Mouse (Mus musculus) CH12.LX (cell line): ENCODE data around the gene Zfr2. TPM values are rescaled to one million over a fixed set of nuclear protein-coding genes. Genes with fewer than 3 reads are reported as not detected.

Source experiments
- DNase-seq: peaks from one replicate; pipeline ENCODE4 v3.0.0-alpha.2; 2013; ENCODE audit errors: extremely low read depth
- H3K27ac ChIP-seq: 2 replicates; pipeline ENCODE4 v1.5.1; 2012; ENCODE audit warnings: low read depth, mild to moderate bottlenecking, control low read depth, moderate library complexity; ENCODE audit not compliant: insufficient read depth
- H3K27me3 ChIP-seq: replicated peaks from 2 replicates; pipeline ENCODE3; 2012; ENCODE audit warnings: inconsistent platforms
- H3K36me3 ChIP-seq, 2 experiments: replicated peaks in 1 of 2; 2 replicates each; pipeline versions ENCODE3 to v1.6.1; 2012; ENCODE audit warnings: inconsistent platforms in 1 of 2, low read length in 1 of 2, mild to moderate bottlenecking in 1 of 2, mixed read lengths in 1 of 2, moderate library complexity in 1 of 2; ENCODE audit not compliant: control insufficient read depth in 1 of 2, insufficient read depth in 1 of 2
- H3K4me1 ChIP-seq, 2 experiments: 2 replicates each; pipeline ENCODE4 v1.6.1; 2012; ENCODE audit warnings: inconsistent platforms in 1 of 2, moderate library complexity in 1 of 2; ENCODE audit not compliant: insufficient read depth in 2 of 2, control insufficient read depth in 1 of 2
- H3K4me2 ChIP-seq: 2 replicates; pipeline ENCODE4 v1.6.1; 2012; ENCODE audit warnings: low read depth, mild to moderate bottlenecking, control low read depth; ENCODE audit not compliant: poor library complexity, insufficient read depth, severe bottlenecking
- H3K4me3 ChIP-seq, 3 experiments: fragments of 150-350 bp in 1 of 3; sonication (generic) in 1 of 3; replicated peaks in 1 of 3; 2 replicates each; pipeline versions ENCODE3 to v1.5.1; 2011 to 2012; ENCODE audit warnings: low read depth in 2 of 3, low read length in 2 of 3, mild to moderate bottlenecking in 2 of 3, moderate library complexity in 2 of 3, control low read depth in 1 of 3, improper control_type of control experiment in 1 of 3, inconsistent platforms in 1 of 3, mixed read lengths in 1 of 3; ENCODE audit not compliant: poor library complexity in 1 of 3
- H3K79me2 ChIP-seq: replicated peaks from 2 replicates; pipeline ENCODE4 v1.6.1; 2012; ENCODE audit warnings: mild to moderate bottlenecking, moderate library complexity; ENCODE audit not compliant: control insufficient read depth, poor library complexity, insufficient read depth, severe bottlenecking; ENCODE audit errors: extremely low read depth
- H3K9ac ChIP-seq: 2 replicates; pipeline ENCODE4 v1.6.1; 2012; ENCODE audit warnings: low read depth, mild to moderate bottlenecking, control low read depth, moderate library complexity; ENCODE audit not compliant: insufficient read depth
- H3K9me3 ChIP-seq: replicated peaks from 2 replicates; pipeline ENCODE3; 2012; ENCODE audit warnings: low read length, inconsistent platforms, mixed read lengths
- BHLHE40 ChIP-seq: IDR thresholded peaks from 2 replicates; pipeline ENCODE4 v1.6.1; 2011; ENCODE audit warnings: mild to moderate bottlenecking, low read depth, low read length, improper control_type of control experiment
- CHD2 ChIP-seq: IDR thresholded peaks from 2 replicates; pipeline ENCODE4 v1.6.1; 2011; ENCODE audit warnings: low read length, improper control_type of control experiment
- CTCF ChIP-seq, 2 experiments: IDR thresholded peaks in 1 of 2; conservative IDR thresholded peaks in 1 of 2; 2 replicates each; pipeline ENCODE4 v1.5.1; 2011 to 2012; ENCODE audit warnings: low read depth in 2 of 2, low read length in 2 of 2, improper control_type of control experiment in 1 of 2, inconsistent platforms in 1 of 2, mild to moderate bottlenecking in 1 of 2, moderate library complexity in 1 of 2
- EP300 ChIP-seq: IDR thresholded peaks from 2 replicates; pipeline ENCODE4 v1.6.1; 2011; ENCODE audit warnings: low read length, improper control_type of control experiment
- IRF4 ChIP-seq: IDR thresholded peaks from 2 replicates; pipeline ENCODE4 v1.6.1; 2014; ENCODE audit warnings: low read depth, mild to moderate bottlenecking, inconsistent platforms, low read length, improper control_type of control experiment
- JUND ChIP-seq: conservative IDR thresholded peaks from 2 replicates; pipeline ENCODE4 v1.6.1; 2011; ENCODE audit warnings: low read depth, low read length, improper control_type of control experiment
- KAT2A ChIP-seq: IDR thresholded peaks from 2 replicates; pipeline ENCODE4 v1.6.1; 2012; ENCODE audit warnings: low read length, improper control_type of control experiment, inconsistent platforms; ENCODE audit not compliant: insufficient replicate concordance
- MAFK ChIP-seq: IDR thresholded peaks from 2 replicates; pipeline ENCODE4 v1.6.1; 2011; ENCODE audit warnings: low read length, improper control_type of control experiment; ENCODE audit not compliant: insufficient replicate concordance
- MAX ChIP-seq: IDR thresholded peaks from 2 replicates; pipeline ENCODE4 v1.6.1; 2011; ENCODE audit warnings: low read length, improper control_type of control experiment
- MAZ ChIP-seq: IDR thresholded peaks from 2 replicates; pipeline ENCODE4 v1.6.1; 2012; ENCODE audit warnings: low read depth, mild to moderate bottlenecking, inconsistent platforms, low read length, improper control_type of control experiment, moderate library complexity
- MEF2A ChIP-seq: IDR thresholded peaks from 2 replicates; pipeline ENCODE4 v1.6.1; 2014; ENCODE audit warnings: low read depth, mild to moderate bottlenecking, inconsistent platforms, low read length, improper control_type of control experiment, borderline replicate concordance
- MXI1 ChIP-seq: IDR thresholded peaks from 2 replicates; pipeline ENCODE4 v1.6.1; 2011; ENCODE audit warnings: mild to moderate bottlenecking, low read depth, low read length, improper control_type of control experiment
- NELFE ChIP-seq: IDR thresholded peaks from 2 replicates; pipeline ENCODE4 v1.6.1; 2011; ENCODE audit warnings: low read depth, low read length, improper control_type of control experiment
- POLR2A ChIP-seq: IDR thresholded peaks from 2 replicates; pipeline ENCODE4 v1.6.1; 2011; ENCODE audit warnings: low read depth, mild to moderate bottlenecking, improper control_type of control experiment, low read length
- RAD21 ChIP-seq: IDR thresholded peaks from 2 replicates; pipeline ENCODE4 v1.6.1; 2011; ENCODE audit warnings: low read depth, mild to moderate bottlenecking, low read length, improper control_type of control experiment, moderate library complexity
- RCOR1 ChIP-seq: conservative IDR thresholded peaks from 2 replicates; pipeline ENCODE4 v1.6.1; 2012; ENCODE audit warnings: low read depth, mild to moderate bottlenecking, inconsistent platforms, low read length, improper control_type of control experiment
- SIN3A ChIP-seq: IDR thresholded peaks from 2 replicates; pipeline ENCODE4 v1.6.1; 2012; ENCODE audit warnings: low read length, improper control_type of control experiment, inconsistent platforms
- SMC3 ChIP-seq: IDR thresholded peaks from 2 replicates; pipeline ENCODE4 v1.6.1; 2011; ENCODE audit warnings: low read depth, low read length, improper control_type of control experiment
- TBP ChIP-seq: conservative IDR thresholded peaks from 2 replicates; pipeline ENCODE4 v1.6.1; 2011; ENCODE audit warnings: low read depth, low read length, improper control_type of control experiment
- ZC3H11A ChIP-seq: IDR thresholded peaks from 2 replicates; pipeline ENCODE4 v1.6.1; 2012; ENCODE audit warnings: low read depth, mild to moderate bottlenecking, inconsistent platforms, low read length, improper control_type of control experiment
- ZMIZ1 ChIP-seq: IDR thresholded peaks from 2 replicates; pipeline ENCODE4 v1.6.1; 2012; ENCODE audit warnings: low read depth, mild to moderate bottlenecking, inconsistent platforms, low read length, improper control_type of control experiment
- dilution Hi-C: fragments of 300-500 bp; cut with MboI; formaldehyde crosslinking; loops from 2 replicates; pipeline ENCODE4 v1.14.3; 2020; ENCODE audit warnings: low sequenced_read_pairs; ENCODE audit not compliant: extremely low pct_unique_long_range_greater_than_20kb, extremely low pct_ligation_motif_present
- in situ Hi-C: fragments of 300-500 bp; cut with MboI; formaldehyde crosslinking; loops from 3 replicates; pipeline ENCODE4 v1.14.3; 2019; ENCODE audit warnings: low sequenced_read_pairs, low pct_ligation_motif_present, low pct_unique_long_range_greater_than_20kb, mixed read lengths
- polyA plus RNA-seq: library from polyadenylated mRNA; unstranded; fragments of >175 nt; gene quantifications from 2 replicates; pipeline ENCODE4 v1.2.1, GENCODE M21; 2012; ENCODE audit warnings: low read depth; ENCODE audit not compliant: insufficient read length
- total RNA-seq, 2 experiments: library from RNA; depleted of rRNA; stranded (reverse); fragments of 300-350 nt in 1 of 2; fragments of >200 nt in 1 of 2; gene quantifications; 2 replicates each; pipeline ENCODE4 v1.2.3; 2012 to 2014

The Zfr2 gene
- total and polyA plus RNA-seq, 3 experiments, result 1.0 to 13.5 (median 2.4) TPM

GRCm38 (mm10) chr10:81197305-81197704 is 35.6 kb upstream of the Zfr2 start:
- H3K27me3 ChIP-seq, result peaks cover 5% of the 10 kb centered on the region
- DNase-seq, result no peak

GRCm38 (mm10) chr10:81198230-81198629 is 34.7 kb upstream of the Zfr2 start:
- Histone ChIP-seq H3K9ac (no peak overlapping the region), H3K4me1 (peaks cover 32 to 52% of the 10 kb centered on the region in 2 experiments)

More at GRCm38 (mm10) chr10:81197305-81197704, 35.6 kb upstream of the Zfr2 start:
- no peaks in the 10 kb centered on the region for H3K9me3 ChIP-seq
- H3K4me1 ChIP-seq, result peaks cover 33 to 56% of the 10 kb centered on the region in 2 experiments
- H3K27ac ChIP-seq, result no peak overlapping the region
- in situ Hi-C loops (loop anchor here (5.0 to 10.0 kb wide), 2 partner anchors 90 to 157 kb away; partner anchors contain the start of genes Hmg20b and Mfsd12), dilution Hi-C loops (no loop called here)
- no peaks in the 10 kb centered on the region for H3K36me3 ChIP-seq
- peak; percentile 35; the same call in 1 of the 2 replicates for TF ChIP-seq BHLHE40
- TF ChIP-seq EP300, result no peak
- no peaks in the 10 kb centered on the region for H3K79me2 ChIP-seq
- H3K4me3 ChIP-seq, result no peak overlapping the region
- H3K4me2 ChIP-seq, result no peak overlapping the region
- H3K9ac ChIP-seq, result no peak overlapping the region

GRCm38 (mm10) chr10:81198990-81199389 is 34.0 kb upstream of the Zfr2 start:
- no peak for DNase-seq
- peaks cover 5% of the 10 kb centered on the region for H3K27me3 ChIP-seq
- no peak overlapping the region for H3K27ac ChIP-seq
- no peak overlapping the region for H3K4me3 ChIP-seq
- TF ChIP-seq MEF2A, result no peak
- TF ChIP-seq CTCF (conservative IDR thresholded peaks at IDR 0.05 in 1 of 2, IDR thresholded peaks at IDR 0.05 in 1 of 2; ENCODE audit: low read depth in 2 of 2, low read length in 2 of 2), result peak in 1 of 2 experiments; percentile 16; a peak in 1 of 4 replicates
- no peak for TF ChIP-seq NELFE
- no peak for TF ChIP-seq EP300
- TF ChIP-seq MAFK, result no peak
- TF ChIP-seq CHD2, result no peak
- TF ChIP-seq MXI1, result no peak
- H3K4me1 ChIP-seq, result peaks cover 38 to 54% of the 10 kb centered on the region in 2 experiments
- no peaks in the 10 kb centered on the region for H3K79me2 ChIP-seq
- dilution Hi-C loops, result no loop called here
- H3K36me3 ChIP-seq, result no peaks in the 10 kb centered on the region
- no peak overlapping the region for H3K4me2 ChIP-seq
- in situ Hi-C loops, result loop anchor here (5.0 to 10.0 kb wide), 2 partner anchors 88 to 156 kb away; partner anchors contain the start of genes Hmg20b and Mfsd12
- no peaks in the 10 kb centered on the region for H3K9me3 ChIP-seq
- H3K9ac ChIP-seq, result no peak overlapping the region

More at GRCm38 (mm10) chr10:81198230-81198629, 34.7 kb upstream of the Zfr2 start:
- in situ Hi-C loops (loop anchor here (5.0 to 10.0 kb wide), 2 partner anchors 89 to 157 kb away; partner anchors contain the start of genes Hmg20b and Mfsd12), dilution Hi-C loops (no loop called here)
- Histone ChIP-seq H3K4me2 (no peak overlapping the region), H3K79me2 (no peaks in the 10 kb centered on the region), H3K9me3 (no peaks in the 10 kb centered on the region), H3K36me3 (no peaks in the 10 kb centered on the region), H3K27me3 (peaks cover 5% of the 10 kb centered on the region), H3K27ac (no peak overlapping the region), H3K4me3 (no peak overlapping the region)
- no peak for TF ChIP-seq POLR2A
- TF ChIP-seq RCOR1, result no peak
- peak; percentile 48; the same call in 1 of the 2 replicates for TF ChIP-seq JUND
- peak; percentile 25; the same call in 1 of the 2 replicates for TF ChIP-seq MEF2A
- TF ChIP-seq MAX, result no peak
- 0 out of 2 replicates have a peak, but pooled peaks have one; percentile 21 for TF ChIP-seq IRF4
- TF ChIP-seq MXI1, result no peak
- no peak for TF ChIP-seq SIN3A
- TF ChIP-seq TBP, result no peak
- TF ChIP-seq CTCF (conservative IDR thresholded peaks at IDR 0.05 in 1 of 2, IDR thresholded peaks at IDR 0.05 in 1 of 2; ENCODE audit: low read depth in 2 of 2, low read length in 2 of 2), result peak; percentile 74 to 96
- TF ChIP-seq ZMIZ1, result no peak
- no peak for TF ChIP-seq KAT2A
- peak; percentile 96 for TF ChIP-seq RAD21
- TF ChIP-seq SMC3, result peak; percentile 79
- peak; percentile 39 for TF ChIP-seq ZC3H11A
- TF ChIP-seq MAZ, result no peak; the same call in 1 of the 2 replicates
- peak; percentile 72 for DNase-seq
